Mouse (Mus musculus): ENCODE results near the gene Msi2. TPM values are rescaled to one million over a fixed set of nuclear protein-coding genes. Genes with fewer than 3 reads are reported as not detected.
A peak's percentile ranks its signal among the peaks of the same experiment; 100 is the strongest.

The Msi2 gene
- total and polyA plus RNA-seq, 2 experiments from 2014 or later: 33.0 to 170 TPM

DNA sequence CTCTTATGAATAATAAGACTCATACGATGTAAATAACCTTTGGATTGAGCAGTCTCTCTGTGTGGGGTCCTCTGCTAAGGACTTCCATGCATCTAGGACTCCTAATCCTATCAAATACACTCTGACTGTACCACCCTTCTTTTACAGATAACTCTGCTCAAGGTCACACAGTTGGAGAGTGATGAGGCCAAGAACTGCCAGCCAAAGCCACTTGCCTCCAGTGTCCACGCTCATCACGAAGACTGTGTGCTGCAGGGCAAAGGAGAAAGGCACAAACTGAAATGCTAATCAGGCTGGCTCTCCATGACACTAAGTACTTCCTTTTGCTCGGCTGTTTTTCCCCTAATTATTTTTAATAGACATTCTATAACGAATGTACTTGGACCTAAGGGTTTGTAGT lies 153.9 kb downstream of the Msi2 start:
- DNase-seq (ENCODE audit: low spot score) (peak; percentile 50), ATAC-seq (no peak)
- Histone ChIP-seq H3K4me3 (ENCODE audit: low read length) (no peak overlapping the region), H3K4me2 (ENCODE audit: low read depth, low read length) (no peak overlapping the region), H3K4me1 (ENCODE audit: insufficient read depth, low read length) (peaks cover 21% of the 10 kb centered on the region), H3K36me3 (ENCODE audit: insufficient read depth, low read length) (no peaks in the 10 kb centered on the region), H3K9me3 (ENCODE audit: low read length) (no peaks in the 10 kb centered on the region), H3K27ac (peak overlapping the region; percentile 55; the same call in 1 of the 2 replicates), H3K27me3 (ENCODE audit: insufficient read depth, low read length) (no peaks in the 10 kb centered on the region), H3K9ac (replicated peaks; ENCODE audit: low read length) (no peak overlapping the region)
- WGBS: 18% methylated on average over 5 of the region's 5 CpGs
- TF ChIP-seq CTCF (IDR thresholded peaks at IDR 0.05; ENCODE audit: low read depth): no peak

DNA sequence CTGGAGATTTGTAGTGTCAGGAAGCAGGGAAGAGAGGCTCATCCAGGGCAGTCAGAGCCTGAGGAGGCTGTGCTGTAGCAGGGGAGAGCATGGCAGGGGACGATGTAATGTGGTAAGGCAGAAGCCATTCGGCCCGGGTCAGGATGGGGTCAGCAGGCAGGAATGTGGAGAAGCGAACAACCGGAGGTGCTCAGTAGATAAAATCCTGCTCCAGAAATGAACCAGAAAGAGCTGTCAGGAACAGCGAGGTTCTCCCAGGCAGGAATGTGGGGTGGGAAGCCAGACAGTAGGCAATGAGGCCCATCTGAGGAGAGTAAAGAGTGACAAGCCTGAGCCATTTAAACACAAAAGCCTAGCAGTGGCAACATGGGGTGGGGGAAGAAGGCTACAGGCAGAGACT lies 157.1 kb downstream of the Msi2 start:
- Histone ChIP-seq H3K36me3 (ENCODE audit: insufficient read depth, low read length) (no peaks in the 10 kb centered on the region), H3K9ac (replicated peaks; ENCODE audit: low read length) (no peak overlapping the region), H3K4me1 (ENCODE audit: insufficient read depth, low read length) (peaks cover 29% of the 10 kb centered on the region), H3K4me2 (ENCODE audit: low read depth, low read length) (no peak overlapping the region), H3K27me3 (ENCODE audit: insufficient read depth, low read length) (no peaks in the 10 kb centered on the region), H3K4me3 (ENCODE audit: low read length) (no peak overlapping the region), H3K9me3 (ENCODE audit: low read length) (no peaks in the 10 kb centered on the region), H3K27ac (peak overlapping the region; percentile 52)
- no peak for TF ChIP-seq CTCF (IDR thresholded peaks at IDR 0.05; ENCODE audit: low read depth)
- DNase-seq (ENCODE audit: low spot score): no peak
- WGBS: 16% methylated on average over 6 of the region's 6 CpGs
- no peak for ATAC-seq

DNA sequence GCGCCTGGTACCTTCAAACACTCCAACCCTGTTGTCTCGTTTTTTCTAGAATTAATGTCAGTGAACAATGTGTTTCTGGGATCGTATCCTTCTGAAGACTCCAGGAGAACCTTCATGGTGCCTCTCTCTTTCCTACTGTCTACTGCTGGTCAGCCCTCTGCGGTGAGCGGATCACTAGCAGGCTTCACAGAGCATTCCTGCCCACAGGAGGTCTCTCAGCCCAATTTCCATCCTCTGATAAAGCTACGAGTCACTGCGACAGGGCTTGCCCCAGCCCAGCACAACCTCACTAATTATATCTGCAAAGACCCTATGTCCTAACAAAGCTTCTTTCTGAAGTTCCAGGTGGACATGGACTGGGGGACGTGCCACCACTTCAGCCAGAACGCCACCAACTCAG lies 157.7 kb downstream of the Msi2 start:
- Histone ChIP-seq H3K27me3 (ENCODE audit: insufficient read depth, low read length) (no peaks in the 10 kb centered on the region), H3K4me1 (ENCODE audit: insufficient read depth, low read length) (peaks cover 34% of the 10 kb centered on the region), H3K36me3 (ENCODE audit: insufficient read depth, low read length) (no peaks in the 10 kb centered on the region), H3K9me3 (ENCODE audit: low read length) (no peaks in the 10 kb centered on the region), H3K9ac (replicated peaks; ENCODE audit: low read length) (no peak overlapping the region), H3K4me3 (ENCODE audit: low read length) (no peak overlapping the region), H3K4me2 (ENCODE audit: low read depth, low read length) (no peak overlapping the region), H3K27ac (peak overlapping the region; percentile 52; the same call in 1 of the 2 replicates)
- no peak for ATAC-seq
- no peak for DNase-seq (ENCODE audit: low spot score)
- 61% methylated on average over 9 of the region's 9 CpGs for WGBS
- TF ChIP-seq CTCF (IDR thresholded peaks at IDR 0.05; ENCODE audit: low read depth): no peak

DNA sequence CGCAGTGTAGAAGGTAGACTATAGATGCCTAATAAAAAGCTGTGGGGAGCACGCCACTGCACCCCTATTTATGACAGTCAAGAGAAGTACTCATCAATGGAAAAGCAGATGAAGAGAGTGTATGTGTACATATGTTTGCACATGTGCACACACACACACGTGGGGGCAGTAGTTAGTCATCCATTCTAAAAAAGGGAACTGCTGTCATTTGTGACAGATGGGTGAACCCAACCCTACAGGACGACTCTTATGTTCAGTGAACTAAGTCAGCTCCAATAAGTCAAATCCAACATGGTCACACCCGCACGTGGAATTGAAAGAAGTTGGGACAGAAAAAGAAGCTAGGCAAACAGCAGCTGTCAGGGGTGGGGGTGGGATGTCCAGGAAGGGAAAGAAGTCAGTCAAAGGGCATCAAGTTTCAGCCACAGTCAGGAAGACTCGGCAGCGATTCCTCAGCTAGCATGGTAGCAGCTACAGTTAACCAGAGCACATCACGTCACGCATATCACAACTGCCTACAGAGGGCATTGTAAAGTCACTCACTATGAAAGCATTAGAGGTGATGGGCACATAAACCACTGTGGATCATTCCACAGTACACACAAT lies 158.8 kb downstream of the Msi2 start:
- DNase-seq (ENCODE audit: low spot score): no peak
- no peak overlapping the region for H3K27ac ChIP-seq
- H3K27me3 ChIP-seq (ENCODE audit: insufficient read depth, low read length): no peaks in the 10 kb centered on the region
- H3K36me3 ChIP-seq (ENCODE audit: insufficient read depth, low read length): no peaks in the 10 kb centered on the region
- no peak overlapping the region for H3K9ac ChIP-seq (replicated peaks; ENCODE audit: low read length)
- WGBS: 44% methylated on average over 10 of the region's 10 CpGs
- H3K4me2 ChIP-seq (ENCODE audit: low read depth, low read length): no peak overlapping the region
- H3K9me3 ChIP-seq (ENCODE audit: low read length): no peaks in the 10 kb centered on the region
- ATAC-seq: no peak
- no peak overlapping the region for H3K4me3 ChIP-seq (ENCODE audit: low read length)
- H3K4me1 ChIP-seq (ENCODE audit: insufficient read depth, low read length): peaks cover 39% of the 10 kb centered on the region
- TF ChIP-seq CTCF (IDR thresholded peaks at IDR 0.05; ENCODE audit: low read depth): peak; percentile 20; the same call in 1 of the 2 replicates

DNA sequence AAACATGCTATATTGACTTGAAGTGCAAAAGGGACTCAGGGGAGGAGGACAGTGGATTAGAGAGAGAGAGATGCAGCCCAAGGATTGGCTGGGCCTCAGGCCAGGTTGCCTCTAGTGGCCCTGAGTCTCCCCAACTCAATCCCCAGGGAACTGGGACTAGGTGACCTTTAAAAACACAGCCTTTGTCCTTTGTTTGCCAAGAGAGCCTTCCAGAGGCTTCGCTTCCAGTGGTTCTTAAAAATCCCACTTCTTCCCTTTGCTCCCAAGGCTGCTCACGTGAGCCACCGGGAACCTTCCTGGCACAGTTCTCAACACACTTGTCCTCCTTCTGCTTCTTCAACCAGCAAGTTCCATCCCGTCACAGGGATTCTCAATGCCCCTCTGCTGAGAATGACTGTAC lies 159.6 kb downstream of the Msi2 start:
- TF ChIP-seq CTCF (IDR thresholded peaks at IDR 0.05; ENCODE audit: low read depth): no peak
- no peak for ATAC-seq
- no peak overlapping the region for H3K4me3 ChIP-seq (ENCODE audit: low read length)
- DNase-seq (ENCODE audit: low spot score): no peak
- WGBS: 59% methylated on average over 4 of the region's 4 CpGs
- no peaks in the 10 kb centered on the region for H3K27me3 ChIP-seq (ENCODE audit: insufficient read depth, low read length)
- no peak overlapping the region for H3K9ac ChIP-seq (replicated peaks; ENCODE audit: low read length)
- no peaks in the 10 kb centered on the region for H3K36me3 ChIP-seq (ENCODE audit: insufficient read depth, low read length)
- H3K4me1 ChIP-seq (ENCODE audit: insufficient read depth, low read length): peaks cover 38% of the 10 kb centered on the region
- H3K9me3 ChIP-seq (ENCODE audit: low read length): no peaks in the 10 kb centered on the region
- H3K4me2 ChIP-seq (ENCODE audit: low read depth, low read length): no peak overlapping the region
- H3K27ac ChIP-seq: 0 out of 2 replicates have a peak overlapping the region, but pooled peaks have one; percentile 7

DNA sequence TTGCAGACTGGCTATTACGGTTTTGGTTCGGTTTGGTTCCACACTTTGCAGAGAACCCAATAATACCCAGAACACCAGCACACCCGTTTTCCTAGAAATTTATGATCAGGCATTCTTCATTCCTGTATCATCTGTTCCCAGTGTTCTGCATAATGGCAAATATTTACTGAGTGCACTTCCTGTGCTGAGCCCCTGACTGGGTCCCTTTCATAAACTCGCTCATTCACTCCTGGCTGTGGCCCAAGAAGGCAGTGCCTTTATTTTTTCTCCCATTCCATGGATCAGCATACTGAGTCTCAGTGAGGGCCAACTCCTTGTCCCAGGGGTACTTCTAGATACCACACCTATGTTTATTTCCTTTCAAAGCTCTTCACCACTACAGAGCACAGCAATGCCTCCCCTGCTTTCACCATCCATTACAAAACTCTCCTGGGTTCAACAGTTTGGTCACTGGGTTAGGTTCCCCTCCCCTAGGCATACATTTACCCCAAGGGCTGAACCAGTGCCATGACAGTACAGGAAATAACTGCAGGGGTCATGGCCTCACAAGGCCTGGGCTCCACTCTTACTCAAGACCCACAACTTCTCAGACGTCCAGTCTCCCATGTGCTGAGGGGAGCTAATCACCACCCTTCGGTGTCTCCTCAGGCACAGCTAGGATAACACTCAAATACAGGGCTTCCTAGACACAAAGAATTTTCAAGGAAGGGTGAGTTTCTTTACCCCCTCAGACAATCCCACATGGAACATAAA lies 160.3 kb downstream of the Msi2 start:
- Histone ChIP-seq H3K9ac (replicated peaks; ENCODE audit: low read length) (no peak overlapping the region), H3K36me3 (ENCODE audit: insufficient read depth, low read length) (no peaks in the 10 kb centered on the region), H3K27ac (0 out of 2 replicates have a peak overlapping the region, but pooled peaks have one; percentile 7), H3K4me2 (ENCODE audit: low read depth, low read length) (no peak overlapping the region), H3K4me3 (ENCODE audit: low read length) (no peak overlapping the region), H3K27me3 (ENCODE audit: insufficient read depth, low read length) (no peaks in the 10 kb centered on the region), H3K4me1 (ENCODE audit: insufficient read depth, low read length) (peaks cover 40% of the 10 kb centered on the region), H3K9me3 (ENCODE audit: low read length) (no peaks in the 10 kb centered on the region)
- no peak for DNase-seq (ENCODE audit: low spot score)
- ATAC-seq: no peak
- WGBS: 57% methylated on average over 6 of the region's 6 CpGs
- TF ChIP-seq CTCF (IDR thresholded peaks at IDR 0.05; ENCODE audit: low read depth): no peak
